Mouse (Mus musculus) CH12.LX (cell line): Measurements from ENCODE around the gene Prrt4. TPM values are rescaled to one million over a fixed set of nuclear protein-coding genes. Genes with fewer than 3 reads are reported as not detected.

Experiments
- DNase-seq: peaks from one replicate; pipeline ENCODE4 v3.0.0-alpha.2; 2013; ENCODE audit errors: extremely low read depth
- H3K27ac ChIP-seq: 2 replicates; pipeline ENCODE4 v1.5.1; 2012; ENCODE audit warnings: low read depth, mild to moderate bottlenecking, control low read depth, moderate library complexity; ENCODE audit not compliant: insufficient read depth
- H3K27me3 ChIP-seq: replicated peaks from 2 replicates; pipeline ENCODE3; 2012; ENCODE audit warnings: inconsistent platforms
- H3K36me3 ChIP-seq, 2 experiments: replicated peaks in 1 of 2; 2 replicates each; pipeline versions ENCODE3 to v1.6.1; 2012; ENCODE audit warnings: inconsistent platforms in 1 of 2, low read length in 1 of 2, mild to moderate bottlenecking in 1 of 2, mixed read lengths in 1 of 2, moderate library complexity in 1 of 2; ENCODE audit not compliant: control insufficient read depth in 1 of 2, insufficient read depth in 1 of 2
- H3K4me1 ChIP-seq, 2 experiments: 2 replicates each; pipeline ENCODE4 v1.6.1; 2012; ENCODE audit warnings: inconsistent platforms in 1 of 2, moderate library complexity in 1 of 2; ENCODE audit not compliant: insufficient read depth in 2 of 2, control insufficient read depth in 1 of 2
- H3K4me2 ChIP-seq: 2 replicates; pipeline ENCODE4 v1.6.1; 2012; ENCODE audit warnings: low read depth, mild to moderate bottlenecking, control low read depth; ENCODE audit not compliant: poor library complexity, insufficient read depth, severe bottlenecking
- H3K4me3 ChIP-seq, 3 experiments: fragments of 150-350 bp in 1 of 3; sonication (generic) in 1 of 3; replicated peaks in 1 of 3; 2 replicates each; pipeline versions ENCODE3 to v1.5.1; 2011 to 2012; ENCODE audit warnings: low read depth in 2 of 3, low read length in 2 of 3, mild to moderate bottlenecking in 2 of 3, moderate library complexity in 2 of 3, control low read depth in 1 of 3, improper control_type of control experiment in 1 of 3, inconsistent platforms in 1 of 3, mixed read lengths in 1 of 3; ENCODE audit not compliant: poor library complexity in 1 of 3
- H3K79me2 ChIP-seq: replicated peaks from 2 replicates; pipeline ENCODE4 v1.6.1; 2012; ENCODE audit warnings: mild to moderate bottlenecking, moderate library complexity; ENCODE audit not compliant: control insufficient read depth, poor library complexity, insufficient read depth, severe bottlenecking; ENCODE audit errors: extremely low read depth
- H3K9ac ChIP-seq: 2 replicates; pipeline ENCODE4 v1.6.1; 2012; ENCODE audit warnings: low read depth, mild to moderate bottlenecking, control low read depth, moderate library complexity; ENCODE audit not compliant: insufficient read depth
- H3K9me3 ChIP-seq: replicated peaks from 2 replicates; pipeline ENCODE3; 2012; ENCODE audit warnings: low read length, inconsistent platforms, mixed read lengths
- BHLHE40 ChIP-seq: IDR thresholded peaks from 2 replicates; pipeline ENCODE4 v1.6.1; 2011; ENCODE audit warnings: mild to moderate bottlenecking, low read depth, low read length, improper control_type of control experiment
- CHD2 ChIP-seq: IDR thresholded peaks from 2 replicates; pipeline ENCODE4 v1.6.1; 2011; ENCODE audit warnings: low read length, improper control_type of control experiment
- CTCF ChIP-seq, 2 experiments: IDR thresholded peaks in 1 of 2; conservative IDR thresholded peaks in 1 of 2; 2 replicates each; pipeline ENCODE4 v1.5.1; 2011 to 2012; ENCODE audit warnings: low read depth in 2 of 2, low read length in 2 of 2, improper control_type of control experiment in 1 of 2, inconsistent platforms in 1 of 2, mild to moderate bottlenecking in 1 of 2, moderate library complexity in 1 of 2
- ELF1 ChIP-seq: IDR thresholded peaks from 2 replicates; pipeline ENCODE4 v1.6.1; 2014; ENCODE audit warnings: low read depth, mild to moderate bottlenecking, inconsistent platforms, low read length, improper control_type of control experiment
- ETS1 ChIP-seq: conservative IDR thresholded peaks from 2 replicates; pipeline ENCODE4 v1.6.1; 2012; ENCODE audit warnings: low read depth, mild to moderate bottlenecking, inconsistent platforms, low read length, improper control_type of control experiment, moderate library complexity
- HCFC1 ChIP-seq: IDR thresholded peaks from 2 replicates; pipeline ENCODE4 v1.6.1; 2012; ENCODE audit warnings: low read depth, mild to moderate bottlenecking, inconsistent platforms, low read length, improper control_type of control experiment
- JUN ChIP-seq: IDR thresholded peaks from 2 replicates; pipeline ENCODE4 v1.6.1; 2011; ENCODE audit warnings: low read depth, mild to moderate bottlenecking, low read length, improper control_type of control experiment, moderate library complexity; ENCODE audit not compliant: insufficient read depth
- KAT2A ChIP-seq: IDR thresholded peaks from 2 replicates; pipeline ENCODE4 v1.6.1; 2012; ENCODE audit warnings: low read length, improper control_type of control experiment, inconsistent platforms; ENCODE audit not compliant: insufficient replicate concordance
- MAFK ChIP-seq: IDR thresholded peaks from 2 replicates; pipeline ENCODE4 v1.6.1; 2011; ENCODE audit warnings: low read length, improper control_type of control experiment; ENCODE audit not compliant: insufficient replicate concordance
- MAX ChIP-seq: IDR thresholded peaks from 2 replicates; pipeline ENCODE4 v1.6.1; 2011; ENCODE audit warnings: low read length, improper control_type of control experiment
- MAZ ChIP-seq: IDR thresholded peaks from 2 replicates; pipeline ENCODE4 v1.6.1; 2012; ENCODE audit warnings: low read depth, mild to moderate bottlenecking, inconsistent platforms, low read length, improper control_type of control experiment, moderate library complexity
- MEF2A ChIP-seq: IDR thresholded peaks from 2 replicates; pipeline ENCODE4 v1.6.1; 2014; ENCODE audit warnings: low read depth, mild to moderate bottlenecking, inconsistent platforms, low read length, improper control_type of control experiment, borderline replicate concordance
- MYC ChIP-seq: IDR thresholded peaks from 2 replicates; pipeline ENCODE4 v1.6.1; 2011; ENCODE audit warnings: low read depth, mild to moderate bottlenecking, improper control_type of control experiment, low read length
- NRF1 ChIP-seq: IDR thresholded peaks from 2 replicates; pipeline ENCODE4 v1.6.1; 2014; ENCODE audit warnings: low read depth, mild to moderate bottlenecking, inconsistent platforms, low read length, improper control_type of control experiment, moderate library complexity
- PAX5 ChIP-seq: IDR thresholded peaks from 2 replicates; pipeline ENCODE4 v1.6.1; 2012; ENCODE audit warnings: low read length, inconsistent platforms, mixed read lengths
- POLR2A ChIP-seq: IDR thresholded peaks from 2 replicates; pipeline ENCODE4 v1.6.1; 2011; ENCODE audit warnings: low read depth, mild to moderate bottlenecking, improper control_type of control experiment, low read length
- RAD21 ChIP-seq: IDR thresholded peaks from 2 replicates; pipeline ENCODE4 v1.6.1; 2011; ENCODE audit warnings: low read depth, mild to moderate bottlenecking, low read length, improper control_type of control experiment, moderate library complexity
- UBTF ChIP-seq: IDR thresholded peaks from 2 replicates; pipeline ENCODE4 v1.6.1; 2012; ENCODE audit warnings: low read depth, mild to moderate bottlenecking, inconsistent platforms, low read length, improper control_type of control experiment, moderate library complexity
- ZMIZ1 ChIP-seq: IDR thresholded peaks from 2 replicates; pipeline ENCODE4 v1.6.1; 2012; ENCODE audit warnings: low read depth, mild to moderate bottlenecking, inconsistent platforms, low read length, improper control_type of control experiment
- ZNF384 ChIP-seq: IDR thresholded peaks from 2 replicates; pipeline ENCODE4 v1.6.1; 2012; ENCODE audit warnings: low read depth, low read length, improper control_type of control experiment, inconsistent platforms
- dilution Hi-C: fragments of 300-500 bp; cut with MboI; formaldehyde crosslinking; loops from 2 replicates; pipeline ENCODE4 v1.14.3; 2020; ENCODE audit warnings: low sequenced_read_pairs; ENCODE audit not compliant: extremely low pct_unique_long_range_greater_than_20kb, extremely low pct_ligation_motif_present
- in situ Hi-C: fragments of 300-500 bp; cut with MboI; formaldehyde crosslinking; loops from 3 replicates; pipeline ENCODE4 v1.14.3; 2019; ENCODE audit warnings: low sequenced_read_pairs, low pct_ligation_motif_present, low pct_unique_long_range_greater_than_20kb, mixed read lengths
- polyA plus RNA-seq: library from polyadenylated mRNA; unstranded; fragments of >175 nt; gene quantifications from 2 replicates; pipeline ENCODE4 v1.2.1, GENCODE M21; 2012; ENCODE audit warnings: low read depth; ENCODE audit not compliant: insufficient read length
- total RNA-seq, 2 experiments: library from RNA; depleted of rRNA; stranded (reverse); fragments of 300-350 nt in 1 of 2; fragments of >200 nt in 1 of 2; gene quantifications; 2 replicates each; pipeline ENCODE4 v1.2.3; 2012 to 2014

The Prrt4 gene
- total and polyA plus RNA-seq, 3 experiments = not detected

GRCm38 (mm10) chr6:29137441-29137840 lies 41.9 kb downstream of the Prrt4 start:
- dilution Hi-C loops = no loop called here
- H3K9ac ChIP-seq = no peak overlapping the region
- no peak for DNase-seq
- no peak overlapping the region for H3K4me2 ChIP-seq
- no peaks in the 10 kb centered on the region for H3K79me2 ChIP-seq
- no peaks in the 10 kb centered on the region for H3K4me1 ChIP-seq
- no peaks in the 10 kb centered on the region for H3K9me3 ChIP-seq
- H3K36me3 ChIP-seq = peaks cover 61 to 93% of the 10 kb centered on the region in 2 experiments
- no peak overlapping the region for H3K27ac ChIP-seq
- H3K27me3 ChIP-seq = no peaks in the 10 kb centered on the region
- H3K4me3 ChIP-seq = no peak overlapping the region
- no peak for TF ChIP-seq POLR2A
- no peak for TF ChIP-seq MEF2A
- TF ChIP-seq NRF1 = no peak
- no peak for TF ChIP-seq MAFK
- in situ Hi-C loops = no loop called here

- no peaks in the 10 kb centered on the region for H3K79me2 ChIP-seq
- in situ Hi-C loops = no loop called here
- no peak overlapping the region for H3K4me3 ChIP-seq
- dilution Hi-C loops = no loop called here
- no peaks in the 10 kb centered on the region for H3K4me1 ChIP-seq
- H3K4me2 ChIP-seq = no peak overlapping the region
- H3K9ac ChIP-seq = no peak overlapping the region
- no peak overlapping the region for H3K27ac ChIP-seq
- H3K36me3 ChIP-seq = peaks cover 72 to 95% of the 10 kb centered on the region in 2 experiments
- no peaks in the 10 kb centered on the region for H3K9me3 ChIP-seq
- no peaks in the 10 kb centered on the region for H3K27me3 ChIP-seq
- TF ChIP-seq CTCF (conservative IDR thresholded peaks at IDR 0.05 in 1 of 2, IDR thresholded peaks at IDR 0.05 in 1 of 2; ENCODE audit: low read depth in 2 of 2, low read length in 2 of 2) (no peak), MAZ (no peak), MYC (no peak), KAT2A (no peak), BHLHE40 (no peak), CHD2 (no peak), HCFC1 (no peak)
- no peak for DNase-seq
Observed at GRCm38 (mm10) chr6:29133100-29133499, 46.3 kb downstream of the Prrt4 start.

GRCm38 (mm10) chr6:29126878-29127426 lies 52.4 kb downstream of the Prrt4 start:
- TF ChIP-seq HCFC1 = no peak
- TF ChIP-seq UBTF = no peak
- TF ChIP-seq ZNF384 = no peak
- no peak for TF ChIP-seq ELF1
- TF ChIP-seq RAD21 = no peak
- no peak for TF ChIP-seq MAX
- TF ChIP-seq ZMIZ1 = no peak
- no peak for TF ChIP-seq MAZ
- TF ChIP-seq ETS1 = no peak
- TF ChIP-seq JUN = no peak
- no peak for TF ChIP-seq KAT2A
- no peak for TF ChIP-seq PAX5
- TF ChIP-seq POLR2A = no peak
- dilution Hi-C loops = no loop called here

More at GRCm38 (mm10) chr6:29126878-29127426, 52.4 kb downstream of the Prrt4 start:
- no peak overlapping the region for H3K4me2 ChIP-seq
- no peak for DNase-seq
- no peaks in the 10 kb centered on the region for H3K9me3 ChIP-seq
- in situ Hi-C loops = no loop called here
- H3K9ac ChIP-seq = no peak overlapping the region
- no peak overlapping the region for H3K27ac ChIP-seq
- H3K4me1 ChIP-seq = no peaks in the 10 kb centered on the region
- no peaks in the 10 kb centered on the region for H3K79me2 ChIP-seq
- H3K36me3 ChIP-seq = peaks cover 47 to 86% of the 10 kb centered on the region in 2 experiments
- H3K27me3 ChIP-seq = no peaks in the 10 kb centered on the region
- H3K4me3 ChIP-seq = no peak overlapping the region
